Mouse (Mus musculus): ENCODE measurements around the gene Fbxw8. TPM values are rescaled to one million over a fixed set of nuclear protein-coding genes. Genes with fewer than 3 reads are reported as not detected.

Gene Fbxw8
- polyA plus RNA-seq, 1 experiment from 2014 or later = 26.3 TPM

DNA sequence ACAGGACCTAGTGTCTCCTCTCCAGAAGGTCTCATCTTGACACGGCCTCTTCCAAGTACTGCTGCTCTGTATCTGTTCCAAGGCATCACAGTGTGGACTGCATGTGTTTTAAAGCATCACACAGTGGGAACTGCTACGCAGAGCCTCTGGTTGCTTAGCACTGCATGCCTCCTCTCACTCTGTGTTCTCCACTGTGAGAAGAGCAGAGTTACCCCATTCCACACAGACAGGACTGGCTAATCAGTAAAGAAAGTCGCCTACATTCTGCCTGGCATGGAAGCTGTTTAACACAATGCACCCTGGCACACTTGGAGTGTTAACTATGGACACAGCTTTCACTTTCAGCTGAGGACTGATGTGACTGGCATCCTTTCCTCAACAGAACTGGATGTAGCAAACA lies 58.9 kb downstream of the Fbxw8 start:
- peaks cover 38% of the 10 kb centered on the region for H3K36me3 ChIP-seq (ENCODE audit: insufficient read depth, low read length)
- H3K4me2 ChIP-seq (replicated peaks; ENCODE audit: low read depth, low read length) = no peak overlapping the region
- H3K27ac ChIP-seq (ENCODE audit: low read length) = no peak overlapping the region
- H3K27me3 ChIP-seq (ENCODE audit: insufficient read depth, low read length) = no peaks in the 10 kb centered on the region
- no peak overlapping the region for H3K4me3 ChIP-seq (ENCODE audit: low read length)
- ATAC-seq (ENCODE audit: low FRiP score, low TSS enrichment) = no peak
- no peaks in the 10 kb centered on the region for H3K9me3 ChIP-seq (ENCODE audit: low read length)
- H3K9ac ChIP-seq (replicated peaks; ENCODE audit: low read length) = no peak overlapping the region
- 93% methylated on average over 3 of the region's 3 CpGs for WGBS
- H3K4me1 ChIP-seq (ENCODE audit: insufficient read depth, low read length) = no peaks in the 10 kb centered on the region

GRCm38 (mm10) chr5:118095849-118096248 lies 59.4 kb downstream of the Fbxw8 start:
- H3K4me1 ChIP-seq (ENCODE audit: insufficient read depth, low read length) = no peaks in the 10 kb centered on the region
- no peaks in the 10 kb centered on the region for H3K27me3 ChIP-seq (ENCODE audit: insufficient read depth, low read length)
- H3K27ac ChIP-seq (ENCODE audit: low read length) = no peak overlapping the region
- no peak for ATAC-seq (ENCODE audit: low FRiP score, low TSS enrichment)
- peaks cover 42% of the 10 kb centered on the region for H3K36me3 ChIP-seq (ENCODE audit: insufficient read depth, low read length)
- H3K4me3 ChIP-seq (ENCODE audit: low read length) = no peak overlapping the region
- WGBS = 91% methylated on average over 4 of the region's 4 CpGs
- H3K9ac ChIP-seq (replicated peaks; ENCODE audit: low read length) = no peak overlapping the region
- H3K9me3 ChIP-seq (ENCODE audit: low read length) = no peaks in the 10 kb centered on the region
- H3K4me2 ChIP-seq (replicated peaks; ENCODE audit: low read depth, low read length) = no peak overlapping the region

GRCm38 (mm10) chr5:118095433-118095832 lies 59.8 kb downstream of the Fbxw8 start:
- ATAC-seq (ENCODE audit: low FRiP score, low TSS enrichment) = no peak
- Histone ChIP-seq H3K4me1 (ENCODE audit: insufficient read depth, low read length) (no peaks in the 10 kb centered on the region), H3K4me3 (ENCODE audit: low read length) (no peak overlapping the region), H3K9me3 (ENCODE audit: low read length) (no peaks in the 10 kb centered on the region), H3K4me2 (replicated peaks; ENCODE audit: low read depth, low read length) (no peak overlapping the region), H3K27ac (ENCODE audit: low read length) (no peak overlapping the region), H3K27me3 (ENCODE audit: insufficient read depth, low read length) (no peaks in the 10 kb centered on the region), H3K36me3 (ENCODE audit: insufficient read depth, low read length) (peaks cover 47% of the 10 kb centered on the region), H3K9ac (replicated peaks; ENCODE audit: low read length) (no peak overlapping the region)
- WGBS = 93% methylated on average over 11 of the region's 11 CpGs

- peaks cover 54% of the 10 kb centered on the region for H3K36me3 ChIP-seq (ENCODE audit: insufficient read depth, low read length)
- no peak for ATAC-seq (ENCODE audit: low FRiP score, low TSS enrichment)
Observed at GRCm38 (mm10) chr5:118093321-118094035, 61.8 kb downstream of the Fbxw8 start.

GRCm38 (mm10) chr5:118090837-118091236 lies 64.4 kb downstream of the Fbxw8 start:
- no peak overlapping the region for H3K4me2 ChIP-seq (replicated peaks; ENCODE audit: low read depth, low read length)
- H3K9ac ChIP-seq (replicated peaks; ENCODE audit: low read length) = no peak overlapping the region
- H3K9me3 ChIP-seq (ENCODE audit: low read length) = no peaks in the 10 kb centered on the region
- peaks cover 7% of the 10 kb centered on the region for H3K4me1 ChIP-seq (ENCODE audit: insufficient read depth, low read length)
- no peak overlapping the region for H3K4me3 ChIP-seq (ENCODE audit: low read length)
- peaks cover 54% of the 10 kb centered on the region for H3K36me3 ChIP-seq (ENCODE audit: insufficient read depth, low read length)
- H3K27ac ChIP-seq (ENCODE audit: low read length) = no peak overlapping the region
- no peak for ATAC-seq (ENCODE audit: low FRiP score, low TSS enrichment)
- WGBS = 96% methylated on average over 2 of the region's 2 CpGs
- H3K27me3 ChIP-seq (ENCODE audit: insufficient read depth, low read length) = no peaks in the 10 kb centered on the region

More at GRCm38 (mm10) chr5:118093321-118094035, 61.8 kb downstream of the Fbxw8 start:
- H3K9ac ChIP-seq (replicated peaks; ENCODE audit: low read length) = no peak overlapping the region
- 73% methylated on average over 11 of the region's 11 CpGs for whole genome bisulfite sequencing
- no peak overlapping the region for H3K4me2 ChIP-seq (replicated peaks; ENCODE audit: low read depth, low read length)
- no peaks in the 10 kb centered on the region for H3K4me1 ChIP-seq (ENCODE audit: insufficient read depth, low read length)
- H3K27me3 ChIP-seq (ENCODE audit: insufficient read depth, low read length) = no peaks in the 10 kb centered on the region
- no peak overlapping the region for H3K27ac ChIP-seq (ENCODE audit: low read length)
- no peak overlapping the region for H3K4me3 ChIP-seq (ENCODE audit: low read length)
- no peaks in the 10 kb centered on the region for H3K9me3 ChIP-seq (ENCODE audit: low read length)

GRCm38 (mm10) chr5:118090101-118090500 lies 65.2 kb downstream of the Fbxw8 start:
- Histone ChIP-seq H3K4me2 (replicated peaks; ENCODE audit: low read depth, low read length) (no peak overlapping the region), H3K9me3 (ENCODE audit: low read length) (no peaks in the 10 kb centered on the region), H3K4me3 (ENCODE audit: low read length) (no peak overlapping the region), H3K9ac (replicated peaks; ENCODE audit: low read length) (no peak overlapping the region), H3K36me3 (ENCODE audit: insufficient read depth, low read length) (peaks cover 47% of the 10 kb centered on the region), H3K4me1 (ENCODE audit: insufficient read depth, low read length) (peaks cover 7% of the 10 kb centered on the region), H3K27ac (ENCODE audit: low read length) (no peak overlapping the region), H3K27me3 (ENCODE audit: insufficient read depth, low read length) (no peaks in the 10 kb centered on the region)
- 97% methylated on average over 6 of the region's 6 CpGs for WGBS
- no peak for ATAC-seq (ENCODE audit: low FRiP score, low TSS enrichment)

DNA sequence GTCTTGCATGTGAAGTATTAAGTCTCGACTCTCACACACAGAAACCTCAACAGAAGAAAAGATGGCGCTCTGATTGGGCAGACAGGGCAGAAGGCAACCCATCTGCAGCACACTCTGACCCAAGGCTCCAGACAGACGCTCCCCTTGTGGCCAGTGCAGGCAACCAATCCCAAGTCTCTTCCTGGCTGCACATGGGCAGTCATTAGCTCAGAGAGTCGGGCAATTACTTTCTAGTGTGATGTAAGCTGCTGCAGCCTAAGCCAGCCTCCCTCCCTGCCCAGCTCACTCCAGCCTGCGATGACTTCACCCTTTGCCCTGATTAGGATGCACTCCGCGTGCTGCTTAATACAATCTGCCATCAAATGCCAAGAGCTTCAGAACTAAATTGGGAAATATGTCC lies 66.2 kb downstream of the Fbxw8 start:
- peak; percentile 62 for ATAC-seq (ENCODE audit: low FRiP score, low TSS enrichment)
- no peak overlapping the region for H3K27ac ChIP-seq (ENCODE audit: low read length)
- 49% methylated on average over 7 of the region's 7 CpGs for WGBS
- H3K36me3 ChIP-seq (ENCODE audit: insufficient read depth, low read length) = peaks cover 37% of the 10 kb centered on the region
- H3K4me2 ChIP-seq (replicated peaks; ENCODE audit: low read depth, low read length) = no peak overlapping the region
- H3K9me3 ChIP-seq (ENCODE audit: low read length) = no peaks in the 10 kb centered on the region
- no peak overlapping the region for H3K4me3 ChIP-seq (ENCODE audit: low read length)
- H3K4me1 ChIP-seq (ENCODE audit: insufficient read depth, low read length) = peaks cover 9% of the 10 kb centered on the region
- H3K27me3 ChIP-seq (ENCODE audit: insufficient read depth, low read length) = no peaks in the 10 kb centered on the region
- H3K9ac ChIP-seq (replicated peaks; ENCODE audit: low read length) = no peak overlapping the region

- 34% methylated on average over 7 of the region's 7 CpGs for WGBS
Observed at GRCm38 (mm10) chr5:118086956-118087355, 68.3 kb downstream of the Fbxw8 start.

DNA sequence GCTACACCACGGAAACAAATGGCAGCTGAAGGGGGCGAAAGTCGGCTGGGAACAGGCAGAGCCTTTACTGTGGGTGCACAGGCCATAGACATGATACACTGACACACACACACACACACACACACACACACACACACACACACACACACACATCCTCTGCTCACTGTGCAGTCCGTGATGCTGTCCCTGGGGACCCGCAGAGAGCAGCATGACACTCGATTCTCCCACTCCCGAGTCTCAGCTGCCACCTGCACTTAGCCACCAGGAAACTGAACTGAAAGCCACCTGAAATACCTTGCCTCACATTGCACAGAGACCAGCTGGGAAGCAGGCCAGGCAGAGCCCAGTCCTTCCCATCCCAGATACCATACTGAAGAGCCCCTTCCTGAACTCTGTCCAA lies 70.0 kb downstream of the Fbxw8 start:
- Histone ChIP-seq H3K27me3 (ENCODE audit: insufficient read depth, low read length) (no peaks in the 10 kb centered on the region), H3K4me1 (ENCODE audit: insufficient read depth, low read length) (peaks cover 17% of the 10 kb centered on the region), H3K36me3 (ENCODE audit: insufficient read depth, low read length) (peaks cover 6% of the 10 kb centered on the region), H3K4me3 (ENCODE audit: low read length) (no peak overlapping the region), H3K4me2 (replicated peaks; ENCODE audit: low read depth, low read length) (no peak overlapping the region), H3K9me3 (ENCODE audit: low read length) (no peaks in the 10 kb centered on the region), H3K9ac (replicated peaks; ENCODE audit: low read length) (no peak overlapping the region), H3K27ac (ENCODE audit: low read length) (no peak overlapping the region)
- ATAC-seq (ENCODE audit: low FRiP score, low TSS enrichment) = no peak
- 65% methylated on average over 7 of the region's 7 CpGs for WGBS

More at GRCm38 (mm10) chr5:118086956-118087355, 68.3 kb downstream of the Fbxw8 start:
- Histone ChIP-seq H3K9ac (replicated peaks; ENCODE audit: low read length) (no peak overlapping the region), H3K4me3 (ENCODE audit: low read length) (no peak overlapping the region), H3K9me3 (ENCODE audit: low read length) (no peaks in the 10 kb centered on the region), H3K36me3 (ENCODE audit: insufficient read depth, low read length) (peaks cover 22% of the 10 kb centered on the region), H3K27ac (ENCODE audit: low read length) (no peak overlapping the region), H3K4me2 (replicated peaks; ENCODE audit: low read depth, low read length) (no peak overlapping the region), H3K4me1 (ENCODE audit: insufficient read depth, low read length) (peaks cover 16% of the 10 kb centered on the region), H3K27me3 (ENCODE audit: insufficient read depth, low read length) (no peaks in the 10 kb centered on the region)
- no peak for ATAC-seq (ENCODE audit: low FRiP score, low TSS enrichment)

DNA sequence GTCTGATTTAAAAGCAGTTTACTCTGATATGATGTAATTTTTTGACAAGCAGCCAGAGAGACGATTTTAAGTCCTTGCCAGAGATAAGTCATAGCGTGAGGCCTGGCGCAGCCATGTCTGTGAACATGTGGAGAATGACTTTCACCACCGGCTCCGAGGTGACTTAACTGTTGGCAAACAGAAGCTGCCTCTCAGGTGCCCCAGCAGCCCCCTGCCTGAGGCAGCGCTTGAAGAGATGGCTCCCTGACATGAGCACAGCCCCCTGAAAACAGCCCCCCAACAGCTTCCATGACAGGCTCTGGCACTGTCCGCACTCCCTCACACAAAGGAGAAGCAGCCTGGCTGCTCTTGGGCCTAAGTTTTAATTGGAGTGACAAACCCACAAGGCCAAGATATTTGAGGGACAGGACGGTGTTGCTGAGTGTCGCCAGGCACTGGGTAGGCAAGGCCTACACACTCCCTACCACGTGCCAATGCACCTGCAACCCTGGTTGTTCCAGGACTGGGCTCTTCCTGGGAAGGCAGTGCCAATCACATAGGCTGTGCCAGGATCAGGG lies 71.0 kb downstream of the Fbxw8 start:
- Histone ChIP-seq H3K27me3 (ENCODE audit: insufficient read depth, low read length) (no peaks in the 10 kb centered on the region), H3K4me2 (replicated peaks; ENCODE audit: low read depth, low read length) (no peak overlapping the region), H3K27ac (ENCODE audit: low read length) (no peak overlapping the region), H3K9me3 (ENCODE audit: low read length) (no peaks in the 10 kb centered on the region), H3K4me3 (ENCODE audit: low read length) (no peak overlapping the region), H3K36me3 (ENCODE audit: insufficient read depth, low read length) (no peaks in the 10 kb centered on the region), H3K4me1 (ENCODE audit: insufficient read depth, low read length) (peaks cover 23% of the 10 kb centered on the region), H3K9ac (replicated peaks; ENCODE audit: low read length) (no peak overlapping the region)
- WGBS = 82% methylated on average over 10 of the region's 10 CpGs
- ATAC-seq (ENCODE audit: low FRiP score, low TSS enrichment) = no peak

Data from kidney, embryonic 16.5 days (tissue).